Mouse (Mus musculus) cerebellum, adult 9-10 months (tissue): ENCODE data around the gene Ccpg1.

ENCODE experiments used
- DNase-seq: peaks from one replicate; pipeline ENCODE4 v3.0.0; 2022

The Ccpg1 gene

DNA sequence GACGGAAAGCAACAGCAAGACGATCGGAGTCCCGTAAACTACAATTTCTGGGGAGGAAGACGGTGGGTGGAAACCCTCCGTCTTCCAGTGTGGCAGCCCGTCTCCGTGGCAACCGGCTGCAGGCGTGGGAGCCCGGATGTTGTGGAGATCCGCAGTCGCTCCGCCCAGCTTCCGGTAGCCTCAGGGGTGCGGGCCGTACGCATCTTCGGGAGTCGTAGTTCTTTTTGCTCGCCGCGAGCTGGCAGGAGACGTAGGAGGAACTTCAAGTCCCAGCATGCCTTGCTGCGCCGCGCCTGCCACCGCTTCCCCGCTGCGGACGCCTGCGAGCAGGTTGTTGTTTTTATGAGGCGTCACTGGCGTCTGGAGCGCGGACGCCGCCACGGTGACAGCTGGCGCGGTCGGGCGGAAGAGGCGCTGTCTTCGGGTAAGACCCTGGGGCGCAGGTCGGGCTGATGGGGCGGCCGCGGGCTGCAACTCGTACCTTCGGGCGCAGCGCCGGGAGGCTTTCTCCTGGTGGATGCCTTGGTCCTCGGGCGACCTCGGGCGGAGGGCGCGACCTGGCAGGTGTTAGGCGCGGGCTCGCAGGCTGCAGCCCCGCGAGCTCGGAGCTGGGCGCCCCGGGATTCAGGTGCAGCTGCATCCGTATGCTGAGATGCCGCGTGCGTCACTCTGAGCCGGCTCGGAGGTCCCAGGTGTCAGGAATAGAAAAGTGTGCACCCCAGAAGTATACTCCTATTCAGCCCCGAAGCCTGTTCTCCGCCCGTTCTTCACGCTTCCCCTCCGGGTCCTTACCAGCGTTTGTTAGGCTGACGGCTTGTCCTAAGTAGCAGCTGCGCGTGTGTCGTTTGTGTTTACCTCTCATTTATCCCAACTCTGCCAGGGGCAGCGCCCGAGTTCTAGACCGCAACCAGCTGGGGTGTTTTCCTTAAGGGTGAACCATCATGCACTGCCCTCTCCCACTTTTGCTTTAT lies at the start of gene Ccpg1, which contains the start of gene Ccpg1os:
Gene Ccpg1, plus strand, starts transcription at position 180 of the 971 bp plus-strand sequence.
Gene Ccpg1os, minus strand, starts transcription at position 133 of the 971 bp plus-strand sequence.
- peak; percentile 97 for DNase-seq

DNA sequence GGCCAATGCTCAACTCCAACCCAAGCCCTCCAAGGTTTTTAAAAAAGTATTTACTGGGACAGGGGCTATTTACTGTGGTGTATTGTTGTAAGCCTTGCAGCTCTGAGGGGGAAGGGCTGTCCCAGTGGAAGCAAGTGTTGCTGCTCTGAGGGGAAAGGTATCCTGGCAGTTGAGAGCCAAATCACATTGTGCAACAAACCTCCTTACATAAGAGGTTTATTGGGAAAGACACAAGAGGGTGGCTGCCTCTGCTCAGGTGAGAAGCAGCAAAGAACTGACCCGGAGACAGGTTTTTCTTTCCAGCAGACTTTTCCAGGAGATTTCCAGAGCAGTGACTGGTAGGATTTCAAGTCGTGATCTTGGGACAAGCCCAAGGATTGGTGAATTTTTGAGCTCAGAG lies 48.9 kb upstream of the Ccpg1 start:
- no peak for DNase-seq

GRCm38 (mm10) chr9:72943424-72943823 lies 41.8 kb upstream of the Ccpg1 start:
- no peak for DNase-seq

DNA sequence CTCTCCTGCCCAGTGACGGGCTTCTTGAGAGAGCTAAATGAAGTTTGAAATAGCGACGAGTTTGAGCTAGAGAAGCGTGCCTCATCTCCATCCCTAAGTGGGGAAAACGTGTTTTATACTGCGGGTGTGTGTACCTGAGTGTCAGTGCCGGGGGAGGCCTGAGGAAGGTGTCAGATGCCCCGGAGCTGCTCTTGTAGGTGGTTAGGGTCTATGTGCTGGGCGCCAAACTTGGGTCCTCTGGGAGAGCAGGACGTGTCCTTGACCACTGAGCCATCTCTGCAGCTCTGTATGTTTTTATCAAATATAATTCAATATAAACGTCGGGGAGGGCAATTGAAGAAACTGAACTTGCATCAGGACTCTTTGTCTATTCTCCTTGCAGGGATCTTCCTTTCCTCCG lies 40.9 kb upstream of the Ccpg1 start:
- no peak for DNase-seq

GRCm38 (mm10) chr9:72947010-72947409 lies 38.2 kb upstream of the Ccpg1 start:
- no peak for DNase-seq

GRCm38 (mm10) chr9:72949572-72949971 lies 35.7 kb upstream of the Ccpg1 start:
- no peak for DNase-seq

GRCm38 (mm10) chr9:72954746-72955145 lies 30.5 kb upstream of the Ccpg1 start:
- DNase-seq: no peak

- DNase-seq: peak; percentile 49
Measured at GRCm38 (mm10) chr9:72955546-72955945, 29.7 kb upstream of the Ccpg1 start.

DNA sequence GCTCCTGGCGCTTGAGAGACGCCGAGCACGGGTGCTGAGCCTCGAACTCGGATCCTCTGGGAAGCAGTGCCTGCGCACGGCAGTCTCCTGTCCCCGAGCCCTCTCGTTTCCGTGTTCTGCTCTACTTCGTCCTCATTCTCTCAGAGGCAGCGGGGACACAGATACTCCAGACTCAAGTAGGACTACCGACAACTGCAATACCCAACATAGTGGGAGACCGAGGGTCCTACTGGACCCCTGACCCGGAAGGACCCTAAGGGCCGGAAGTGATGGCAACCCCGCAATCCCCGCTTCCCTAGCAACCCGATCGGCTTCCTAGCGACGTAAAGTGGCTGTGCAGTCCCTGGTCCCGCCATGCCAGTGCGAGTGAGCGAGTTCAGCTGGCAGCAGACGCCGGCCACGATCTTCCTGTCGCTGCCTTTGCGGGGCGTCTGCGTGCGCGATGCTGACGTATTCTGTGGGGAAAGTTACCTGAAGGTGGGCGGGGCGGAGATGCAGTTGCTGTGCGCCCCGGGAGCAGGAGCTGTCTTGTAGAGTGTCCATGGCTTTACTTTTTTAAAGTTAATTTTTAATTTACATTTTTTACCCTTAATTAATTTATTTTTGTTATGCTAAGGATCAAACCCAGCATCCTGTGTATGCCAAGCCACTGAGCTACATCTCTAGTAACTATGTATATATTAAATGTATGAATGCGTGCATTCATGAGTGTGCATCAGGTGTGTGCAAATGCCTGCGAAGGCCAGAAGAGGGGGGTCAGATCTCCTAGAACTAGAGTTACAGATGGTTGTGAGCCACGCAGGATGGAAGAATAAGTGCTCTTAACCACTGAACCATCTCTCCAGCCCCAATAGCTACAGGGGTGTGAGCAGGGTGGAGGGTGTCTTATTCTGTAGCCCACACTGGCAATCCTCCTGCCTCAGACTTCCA lies 26.4 kb upstream of the Ccpg1 start, which contains the start of the genes Dyx1c1 and Gm44503:
Gene Dyx1c1, plus strand, starts transcription at position 265 of the 930 bp plus-strand sequence.
Gene Gm44503, plus strand, starts transcription at position 332 of the 930 bp plus-strand sequence.
- peak; percentile 60 for DNase-seq

GRCm38 (mm10) chr9:72961346-72961745 lies 23.9 kb upstream of the Ccpg1 start:
- no peak for DNase-seq

DNA sequence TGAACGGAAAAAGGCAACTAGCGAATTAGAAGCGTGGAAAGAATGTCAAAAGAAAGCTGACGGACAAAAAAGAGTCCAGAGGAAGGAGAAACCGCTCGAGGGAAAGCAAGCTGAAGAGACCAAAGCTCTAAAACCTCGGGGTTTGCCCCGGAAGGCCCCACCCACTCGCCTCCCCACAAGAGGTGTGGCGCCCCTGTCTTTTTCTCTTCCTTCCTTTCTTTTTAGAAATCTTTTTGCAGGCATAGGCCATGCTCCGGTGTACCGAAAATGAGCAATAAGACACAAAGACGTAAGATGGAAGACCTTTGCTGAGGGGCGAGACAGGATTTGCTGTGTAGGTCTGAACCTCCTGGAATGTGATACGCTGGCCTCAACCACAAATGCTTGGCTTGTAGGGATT lies 23.3 kb upstream of the Ccpg1 start:
- DNase-seq: no peak

DNA sequence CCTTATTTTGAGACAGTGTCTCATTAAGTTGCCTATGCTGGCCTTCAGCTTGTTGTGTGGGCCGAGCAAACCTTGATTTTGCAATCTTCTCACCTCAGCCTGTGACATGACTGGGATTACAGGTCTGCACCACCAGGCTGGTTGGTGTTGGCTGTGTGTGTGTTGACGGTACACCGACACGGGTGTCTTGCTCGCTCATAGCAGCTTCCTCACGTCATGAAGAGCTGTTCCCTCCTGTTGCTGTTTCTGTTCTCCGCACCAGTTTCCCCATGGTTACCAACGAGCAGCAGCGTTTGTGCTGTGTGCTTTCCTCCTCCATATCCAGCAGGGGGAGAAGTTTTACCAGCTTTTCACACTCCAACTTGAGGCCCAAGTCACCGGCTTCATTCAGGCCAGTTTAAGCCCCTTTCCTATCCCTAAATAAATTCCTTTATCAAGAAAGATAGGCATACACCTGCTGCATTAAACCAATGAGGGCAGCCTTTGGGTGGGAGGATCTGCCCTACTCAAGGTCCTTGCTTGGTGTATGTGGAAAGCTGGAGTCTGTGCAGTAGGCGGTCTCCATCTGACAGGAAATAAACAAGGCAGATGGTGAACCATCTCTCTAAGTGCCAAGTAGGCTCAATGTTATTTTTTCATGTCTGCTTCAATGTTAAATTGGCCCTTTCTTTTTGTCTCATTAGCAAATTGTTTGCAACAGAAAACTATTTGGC lies 16.7 kb upstream of the Ccpg1 start:
- peak; percentile 77 for DNase-seq

GRCm38 (mm10) chr9:72969874-72970273 lies 15.4 kb upstream of the Ccpg1 start:
- no peak for DNase-seq

DNA sequence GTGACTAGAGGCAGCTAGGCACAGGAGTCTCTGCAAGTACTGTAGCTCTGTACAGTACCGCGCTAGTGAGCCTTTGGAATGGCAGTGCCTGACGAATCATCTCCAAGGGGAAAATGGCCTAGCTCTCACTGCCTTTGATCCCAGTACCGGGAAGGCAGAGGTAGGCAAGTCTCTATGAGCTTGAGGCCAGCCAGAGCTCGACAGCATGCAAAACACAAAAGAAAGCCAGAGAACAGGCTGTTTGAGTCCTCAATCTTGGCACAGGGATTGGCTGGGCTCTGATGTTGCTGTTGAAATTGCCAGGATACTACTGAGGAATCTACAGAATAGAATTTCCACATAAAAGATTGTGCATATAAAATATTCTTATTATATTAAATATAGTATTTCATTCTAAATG lies 12.8 kb upstream of the Ccpg1 start:
- DNase-seq: no peak

DNA sequence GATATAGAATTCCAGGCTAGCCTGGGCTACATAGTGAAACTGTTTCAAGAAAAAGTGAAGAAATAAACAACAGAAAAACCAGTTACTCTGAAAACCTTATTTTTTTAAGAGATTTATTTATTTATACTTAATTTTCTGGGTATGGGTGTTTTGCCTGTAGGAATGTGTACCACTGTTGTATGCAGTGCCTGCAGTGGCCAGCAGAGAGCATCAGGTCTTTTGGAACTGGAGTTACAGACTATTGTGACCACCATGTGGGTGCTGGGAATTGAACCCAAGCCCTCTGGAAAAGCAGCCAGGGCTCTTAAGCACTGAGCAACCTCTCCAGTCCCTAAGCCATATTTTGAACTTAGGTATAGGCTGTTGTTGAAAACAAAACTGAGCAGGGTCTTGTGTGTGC lies 12.2 kb upstream of the Ccpg1 start:
- DNase-seq: no peak

GRCm38 (mm10) chr9:72974734-72975133 lies 10.5 kb upstream of the Ccpg1 start:
- DNase-seq: no peak

DNA sequence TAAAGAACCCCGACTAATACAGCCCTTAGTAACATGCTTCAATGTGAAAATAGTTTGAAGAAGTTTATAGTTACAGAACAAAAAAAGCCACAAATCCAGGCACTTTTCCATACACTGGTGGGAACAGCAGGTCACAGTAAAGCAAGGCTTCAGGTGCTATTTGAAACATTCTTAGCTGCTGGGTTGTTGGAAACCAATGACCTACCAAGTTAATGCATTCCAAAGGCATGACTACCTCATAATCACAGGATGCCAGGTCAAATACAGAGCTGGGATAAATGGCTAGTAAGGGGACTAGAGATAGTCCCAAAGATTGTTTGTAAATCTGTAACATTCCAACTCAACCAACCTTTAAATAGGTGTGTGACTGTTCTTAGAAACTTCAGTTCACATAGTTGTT lies 10.0 kb upstream of the Ccpg1 start:
- DNase-seq: no peak

GRCm38 (mm10) chr9:72983066-72983465 lies 2.2 kb upstream of the Ccpg1 start:
- DNase-seq: no peak

DNA sequence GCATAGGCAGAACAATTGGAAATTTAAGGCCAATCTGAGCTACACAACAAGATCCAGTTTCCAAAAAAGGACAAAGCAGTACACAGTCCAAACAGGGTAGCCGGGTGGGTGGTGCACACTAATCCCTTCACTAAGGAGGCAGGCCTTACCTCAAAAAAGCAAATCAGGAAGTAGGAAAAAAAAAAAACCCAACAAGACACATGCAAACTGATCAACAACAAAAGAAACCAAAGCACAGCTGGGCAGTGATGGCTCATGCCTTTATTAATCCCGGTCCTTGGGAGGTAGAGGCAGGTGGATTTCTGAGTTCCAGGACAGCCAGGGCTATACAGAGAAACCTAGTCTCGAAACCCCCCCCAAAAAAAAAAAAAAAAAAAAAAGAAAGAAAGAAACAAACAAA lies 2.5 kb downstream of the Ccpg1 start:
- no peak for DNase-seq

GRCm38 (mm10) chr9:72988706-72989105 lies 3.5 kb downstream of the Ccpg1 start:
- no peak for DNase-seq

DNA sequence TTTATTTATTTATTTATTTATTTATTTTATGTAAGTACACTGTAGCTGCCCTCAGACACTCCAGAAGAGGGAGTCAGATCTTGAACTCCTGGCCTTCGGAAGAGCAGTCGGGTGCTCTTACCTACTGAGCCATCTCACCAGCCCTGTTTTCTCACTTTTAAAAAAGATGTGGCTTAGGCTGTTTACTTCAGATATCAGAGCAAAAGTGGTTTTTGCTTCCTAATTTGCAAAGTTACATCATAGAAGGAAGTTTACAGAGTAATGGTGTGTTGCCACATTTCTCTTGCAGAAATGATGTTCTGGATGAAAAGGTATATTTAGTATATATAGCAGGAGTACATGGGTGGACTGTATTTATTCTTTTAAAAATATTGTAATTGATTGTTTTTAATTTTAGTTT lies 6.2 kb downstream of the Ccpg1 start:
- no peak for DNase-seq

GRCm38 (mm10) chr9:72992576-72992975 lies 7.3 kb downstream of the Ccpg1 start:
- no peak for DNase-seq

DNA sequence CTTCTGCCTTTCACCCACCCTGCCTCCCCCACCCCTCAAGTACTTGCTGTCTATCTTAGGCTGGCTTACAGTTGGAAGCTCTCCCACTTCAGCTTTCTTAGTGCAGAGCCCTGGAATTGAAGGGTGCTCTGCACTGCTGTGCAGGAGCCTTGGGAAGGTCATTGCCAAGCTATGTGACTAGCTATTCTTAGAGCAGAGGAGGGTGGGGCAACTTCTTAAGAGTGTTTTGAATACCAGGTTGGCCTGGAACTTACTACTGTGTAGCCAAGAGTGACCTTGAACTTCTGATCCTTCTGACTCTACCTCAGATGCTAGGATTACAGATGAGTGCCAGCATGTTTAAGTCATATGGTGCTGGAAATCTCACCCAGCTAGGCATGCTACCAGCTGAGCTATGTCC lies 10.9 kb downstream of the Ccpg1 start:
- no peak for DNase-seq
